Mouse (Mus musculus): Measurements from ENCODE around the gene Napepld. TPM values are rescaled to one million over a fixed set of nuclear protein-coding genes. Genes with fewer than 3 reads are reported as not detected.
A peak's percentile ranks its signal among the peaks of the same experiment; 100 is the strongest.

The Napepld gene
- total and polyA plus RNA-seq, 3 experiments = 1.6 to 1.8 (median 1.7) TPM

- peak; percentile 57 for TF ChIP-seq HCFC1 (IDR thresholded peaks at IDR 0.05; ENCODE audit: low read depth, low read length)
- TF ChIP-seq CHD2 (IDR thresholded peaks at IDR 0.05; ENCODE audit: low read length) = no peak
- no peak for TF ChIP-seq ZNF384 (IDR thresholded peaks at IDR 0.05; ENCODE audit: low read depth, low read length)
- peak; percentile 70; the same call in 1 of the 2 replicates for TF ChIP-seq POLR2AphosphoS2 (IDR thresholded peaks at IDR 0.05; ENCODE audit: low read depth, low read length)
- no peak for TF ChIP-seq GABPA (IDR thresholded peaks at IDR 0.05; ENCODE audit: insufficient replicate concordance, low read depth, low read length)
- TF ChIP-seq SIN3A (IDR thresholded peaks at IDR 0.05; ENCODE audit: low read length) = peak; percentile 71
- TF ChIP-seq SMC3 (IDR thresholded peaks at IDR 0.05; ENCODE audit: low read depth, low read length) = no peak
- peak; percentile 21; the same call in 1 of the 2 replicates for TF ChIP-seq IRF4 (IDR thresholded peaks at IDR 0.05; ENCODE audit: low read depth, low read length)
- no peak for TF ChIP-seq ZKSCAN1 (IDR thresholded peaks at IDR 0.05; ENCODE audit: borderline replicate concordance, low read depth, low read length)
These were observed 55.6 kb downstream of the Napepld start, which contains the start of the genes Fbxl13 and Armc10 (continued) for GRCm38 (mm10) chr5:21645439-21646132.

DNA sequence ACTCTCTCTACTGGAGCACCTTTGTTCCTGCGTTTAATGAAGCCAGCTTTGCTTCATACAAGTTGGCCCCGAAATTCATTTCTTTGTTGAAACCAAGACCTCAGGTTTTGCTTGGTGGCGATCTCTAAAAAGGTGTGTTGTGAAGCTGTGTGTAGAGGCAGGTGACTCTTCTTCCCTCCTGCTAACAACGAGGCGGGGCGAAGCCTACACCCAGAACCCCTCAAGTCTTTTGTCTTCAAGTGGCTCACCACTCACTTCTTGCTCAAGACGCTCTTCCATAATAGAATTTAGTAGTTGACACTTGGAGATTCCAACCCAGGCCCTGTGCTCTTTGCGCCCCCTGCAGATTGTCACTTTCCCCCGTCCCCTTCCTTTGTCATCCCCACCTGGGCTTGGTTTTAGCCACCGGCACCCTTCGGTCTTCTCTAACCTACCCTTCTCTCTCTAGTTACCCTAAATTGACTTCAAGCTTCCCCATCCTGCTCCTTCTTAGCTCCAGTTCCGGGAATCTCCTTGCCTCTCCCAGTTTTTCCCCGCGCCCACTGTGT is 56.2 kb downstream of the Napepld start:
- H3K79me2 ChIP-seq (replicated peaks; ENCODE audit: control insufficient read depth, extremely low read depth, insufficient read depth, poor library complexity, severe bottlenecking) = no peaks in the 10 kb centered on the region; the same call in 1 of the 2 replicates
- peak overlapping the region; percentile 45 to 61 (median 47) for H3K4me3 ChIP-seq (replicated peaks in 1 of 3; ENCODE audit: low read depth in 2 of 3, low read length in 2 of 3, poor library complexity in 1 of 3)
- H3K27ac ChIP-seq (ENCODE audit: insufficient read depth, low read depth) = no peak overlapping the region
- H3K27me3 ChIP-seq (replicated peaks) = peaks cover 18% of the 10 kb centered on the region
- DNase-seq (ENCODE audit: extremely low read depth) = peak; percentile 24
- TF ChIP-seq SMC3 (IDR thresholded peaks at IDR 0.05; ENCODE audit: low read depth, low read length) (peak; percentile 18), CTCF (conservative IDR thresholded peaks at IDR 0.05 in 1 of 2, IDR thresholded peaks at IDR 0.05 in 1 of 2; ENCODE audit: low read depth in 2 of 2, low read length in 2 of 2) (peak in 1 of 2 experiments; percentile 52; a peak in 2 of 4 replicates), MEF2A (IDR thresholded peaks at IDR 0.05; ENCODE audit: borderline replicate concordance, low read depth, low read length) (0 out of 2 replicates have a peak, but pooled peaks have one; percentile 14), CHD2 (IDR thresholded peaks at IDR 0.05; ENCODE audit: low read length) (0 out of 2 replicates have a peak, but pooled peaks have one; percentile 18), UBTF (IDR thresholded peaks at IDR 0.05; ENCODE audit: low read depth, low read length) (no peak), CHD1 (IDR thresholded peaks at IDR 0.05; ENCODE audit: low read depth, low read length) (no peak), RAD21 (IDR thresholded peaks at IDR 0.05; ENCODE audit: low read depth, low read length) (peak; percentile 39)
- H3K9ac ChIP-seq (ENCODE audit: insufficient read depth, low read depth) = no peak overlapping the region
- peaks cover 4 to 36% of the 10 kb centered on the region in 2 experiments for H3K4me1 ChIP-seq (ENCODE audit: control insufficient read depth in 1 of 2, insufficient read depth in 2 of 2)
- peak overlapping the region; percentile 57 for H3K4me2 ChIP-seq (ENCODE audit: insufficient read depth, low read depth, poor library complexity, severe bottlenecking)
- dilution Hi-C loops (cut with MboI; ENCODE audit: extremely low pct_ligation_motif_present, extremely low pct_unique_long_range_greater_than_20kb, low sequenced_read_pairs) (no loop called here), in situ Hi-C loops (cut with MboI; ENCODE audit: low pct_ligation_motif_present, low pct_unique_long_range_greater_than_20kb, low sequenced_read_pairs) (loop anchor here (10.0 kb wide), 1 partner anchor 360 kb away; no protein-coding TSS in a partner anchor)
- no peaks in the 10 kb centered on the region for H3K9me3 ChIP-seq (replicated peaks; ENCODE audit: low read length)
- peaks cover 16 to 17% of the 10 kb centered on the region in 2 experiments for H3K36me3 ChIP-seq (replicated peaks in 1 of 2; ENCODE audit: control insufficient read depth in 1 of 2, insufficient read depth in 1 of 2, low read length in 1 of 2)

DNA sequence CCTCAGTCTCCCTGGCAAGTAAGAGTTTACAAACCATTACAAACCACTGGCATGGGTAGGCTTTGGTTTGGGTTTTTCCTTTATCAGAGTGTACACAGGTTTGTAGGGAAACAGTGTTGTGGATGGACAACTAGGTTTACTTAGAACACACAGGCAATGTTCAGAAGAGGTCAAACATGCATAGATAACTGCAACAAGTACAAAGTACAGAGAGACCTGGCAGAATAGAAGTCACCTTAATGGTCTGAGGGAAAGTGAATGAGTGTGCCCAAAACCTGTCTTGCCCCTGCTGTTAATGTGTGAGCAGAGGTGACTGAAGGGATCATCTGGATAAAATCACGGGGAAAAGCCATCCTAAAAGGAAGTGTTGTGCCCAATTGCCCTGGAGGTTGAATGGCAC is 57.6 kb downstream of the Napepld start:
- no peak for DNase-seq (ENCODE audit: extremely low read depth)
- dilution Hi-C loops (cut with MboI; ENCODE audit: extremely low pct_ligation_motif_present, extremely low pct_unique_long_range_greater_than_20kb, low sequenced_read_pairs) (no loop called here), in situ Hi-C loops (cut with MboI; ENCODE audit: low pct_ligation_motif_present, low pct_unique_long_range_greater_than_20kb, low sequenced_read_pairs) (loop anchor here (10.0 kb wide), 1 partner anchor 359 kb away; no protein-coding TSS in a partner anchor)
- Histone ChIP-seq H3K27ac (ENCODE audit: insufficient read depth, low read depth) (no peak overlapping the region), H3K9me3 (replicated peaks; ENCODE audit: low read length) (no peaks in the 10 kb centered on the region), H3K9ac (ENCODE audit: insufficient read depth, low read depth) (no peak overlapping the region), H3K79me2 (replicated peaks; ENCODE audit: control insufficient read depth, extremely low read depth, insufficient read depth, poor library complexity, severe bottlenecking) (no peaks in the 10 kb centered on the region; the same call in 1 of the 2 replicates), H3K4me3 (replicated peaks in 1 of 3; ENCODE audit: low read depth in 2 of 3, low read length in 2 of 3, poor library complexity in 1 of 3) (no peak overlapping the region), H3K4me2 (ENCODE audit: insufficient read depth, low read depth, poor library complexity, severe bottlenecking) (no peak overlapping the region), H3K27me3 (replicated peaks) (peaks cover 21% of the 10 kb centered on the region), H3K4me1 (ENCODE audit: control insufficient read depth in 1 of 2, insufficient read depth in 2 of 2) (peaks cover under 1 to 29% of the 10 kb centered on the region in 2 experiments), H3K36me3 (replicated peaks in 1 of 2; ENCODE audit: control insufficient read depth in 1 of 2, insufficient read depth in 1 of 2, low read length in 1 of 2) (peaks cover 4 to 5% of the 10 kb centered on the region in 2 experiments)
- TF ChIP-seq KAT2A (IDR thresholded peaks at IDR 0.05; ENCODE audit: insufficient replicate concordance, low read length) (no peak), ZC3H11A (IDR thresholded peaks at IDR 0.05; ENCODE audit: low read depth, low read length) (no peak), ZMIZ1 (IDR thresholded peaks at IDR 0.05; ENCODE audit: low read depth, low read length) (no peak), BHLHE40 (IDR thresholded peaks at IDR 0.05; ENCODE audit: low read depth, low read length) (no peak), IRF4 (IDR thresholded peaks at IDR 0.05; ENCODE audit: low read depth, low read length) (no peak), SMC3 (IDR thresholded peaks at IDR 0.05; ENCODE audit: low read depth, low read length) (no peak), E2F4 (IDR thresholded peaks at IDR 0.05; ENCODE audit: insufficient replicate concordance, low read depth, low read length) (no peak), USF1 (IDR thresholded peaks at IDR 0.05; ENCODE audit: low read depth, low read length) (no peak), MXI1 (IDR thresholded peaks at IDR 0.05; ENCODE audit: low read depth, low read length) (no peak)
